Mouse (Mus musculus): Measurements from ENCODE around the gene Gm45799.

DNA sequence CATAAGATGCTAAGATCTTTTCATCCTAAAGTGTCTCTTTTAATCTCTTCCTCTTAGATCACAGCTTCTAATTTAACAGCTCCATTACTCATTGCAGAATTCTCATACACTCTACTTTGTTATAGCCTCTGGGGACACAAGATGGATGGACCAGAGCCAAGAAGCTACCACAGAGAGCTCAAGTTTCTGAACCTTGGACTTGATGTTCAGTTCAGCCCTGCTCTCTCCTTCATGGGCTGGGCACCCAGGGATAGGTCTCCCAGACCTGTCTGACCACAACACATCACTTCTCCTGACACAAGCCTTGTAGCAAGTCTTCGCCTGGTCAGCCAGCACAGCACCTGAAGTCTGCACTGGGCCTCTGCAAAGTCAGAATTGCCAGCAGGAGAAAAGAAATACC is 26.0 kb upstream of the Gm45799 start:
- TF ChIP-seq POLR2A (IDR thresholded peaks at IDR 0.05; ENCODE audit: borderline replicate concordance, low read depth, low read length) (no peak), CTCF (IDR thresholded peaks at IDR 0.05; ENCODE audit: low read depth, low read length) (no peak)
